Comparison of ENCODE assay signal across 8 mouse cellular contexts in genomic region chr1:134414501-134415167, GRCm38 (mm10). TPM values are rescaled to one million over a fixed set of nuclear protein-coding genes. Genes with fewer than 3 reads are reported as not detected.
A peak's percentile ranks its signal among the peaks of the same experiment; 100 is the strongest.
DNase-seq lines count a peak whose midpoint lies in the region; ATAC-seq and TF ChIP-seq lines count a peak whose summit lies in the region.

No protein-coding gene starts in this region.

- DNase-seq in heart, adult 9 months (ENCODE audit: low spot score in 2 of 2) = no peak
- no peak for DNase-seq in Patski (ENCODE audit: low read depth, low spot score)
- no peak for DNase-seq in hindbrain, embryonic 10.5 days (ENCODE audit: low spot score)
- DNase-seq in midbrain, embryonic 10.5 days (ENCODE audit: low spot score) = no peak
- no peak for DNase-seq in yolk sac, embryonic 10.5 days (ENCODE audit: low spot score)
- no peak for DNase-seq in layer of hippocampus, adult 18-20 months (ENCODE audit: low spot score in 2 of 2)
- no peak for DNase-seq in thymus, adult 18-20 months

- POLR2A ChIA-PET in Patski (lab: Charles Lee) = interaction anchor here (0.6 kb wide), 1 partner anchor 55 kb away, joined by 3 read pairs; no protein-coding TSS in a partner anchor

- peak overlapping the region; percentile 85 for H3K4me2 ChIP-seq in heart, embryonic 13.5 days

- H3K4me1 ChIP-seq in heart, embryonic 13.5 days = peaks cover 46% of the 10 kb centered on the region
- peaks cover 42% of the 10 kb centered on the region for H3K4me1 ChIP-seq in hindbrain, embryonic 10.5 days (replicated peaks)
- peaks cover 43% of the 10 kb centered on the region for H3K4me1 ChIP-seq in midbrain, embryonic 10.5 days

- no peak for TF ChIP-seq CTCF in Patski (IDR thresholded peaks at IDR 0.05)

- peak overlapping the region; percentile 94 for H3K4me3 ChIP-seq in heart, embryonic 13.5 days
- H3K4me3 ChIP-seq in hindbrain, embryonic 10.5 days = peak overlapping the region; percentile 98
- peak overlapping the region; percentile 96 for H3K4me3 ChIP-seq in midbrain, embryonic 10.5 days

- H3K27me3 ChIP-seq in heart, embryonic 13.5 days (replicated peaks) = no peaks in the 10 kb centered on the region
- no peaks in the 10 kb centered on the region for H3K27me3 ChIP-seq in Patski
- no peaks in the 10 kb centered on the region for H3K27me3 ChIP-seq in hindbrain, embryonic 10.5 days (ENCODE audit: insufficient read depth, poor library complexity, severe bottlenecking)
- H3K27me3 ChIP-seq in midbrain, embryonic 10.5 days (ENCODE audit: low read depth, poor library complexity, severe bottlenecking) = no peaks in the 10 kb centered on the region

- peaks cover 32% of the 10 kb centered on the region for H3K36me3 ChIP-seq in heart, embryonic 13.5 days
- H3K36me3 ChIP-seq in hindbrain, embryonic 10.5 days = peaks cover 28% of the 10 kb centered on the region
- H3K36me3 ChIP-seq in midbrain, embryonic 10.5 days = peaks cover 18% of the 10 kb centered on the region

- no peak; the same call in 1 of the 2 replicates for ATAC-seq in heart, embryonic 13.5 days (ENCODE audit: extremely low read depth, insufficient number of reproducible peaks, low FRiP score, low TSS enrichment)
- ATAC-seq in Patski = peak; percentile 17

- 13% methylated on average over 11 of the region's 11 CpGs for WGBS in heart, embryonic 13.5 days
- WGBS in hindbrain, embryonic 10.5 days = 17% methylated on average over 11 of the region's 11 CpGs
- 16% methylated on average over 11 of the region's 11 CpGs for WGBS in midbrain, embryonic 10.5 days

- H3K9me3 ChIP-seq in heart, embryonic 13.5 days = no peaks in the 10 kb centered on the region; the same call in 1 of the 2 replicates
- no peaks in the 10 kb centered on the region for H3K9me3 ChIP-seq in hindbrain, embryonic 10.5 days
- no peaks in the 10 kb centered on the region for H3K9me3 ChIP-seq in midbrain, embryonic 10.5 days (replicated peaks)

- CTCF ChIA-PET in Patski (lab: Charles Lee) = interaction anchor here (0.8 to 1.0 kb wide), 2 partner anchors 9 to 22 kb away, joined by 3 read pairs; no protein-coding TSS in a partner anchor

- H3K9ac ChIP-seq in heart, embryonic 13.5 days = peak overlapping the region; percentile 96

- in situ Hi-C loops in Patski (cut with MboI; ENCODE audit: low pct_unique_long_range_greater_than_20kb) = no loop called here

- H3K27ac ChIP-seq in heart, embryonic 13.5 days (replicated peaks) = peak overlapping the region; percentile 96
- H3K27ac ChIP-seq in hindbrain, embryonic 10.5 days = peak overlapping the region; percentile 97
- H3K27ac ChIP-seq in midbrain, embryonic 10.5 days (replicated peaks) = peak overlapping the region; percentile 98

RNA-seq across cellular contexts. Expression of gene Adipor1, which starts 0.5 kb away (rescaled TPM):
- 133 and 134 TPM in 2 replicates for polyA plus RNA-seq in heart, embryonic 13.5 days (2015; fragmentation: Nextera tagmentation; extraction: Ambion mirVana)
- polyA plus RNA-seq in Patski (2021) = 144 TPM
- polyA plus RNA-seq in hindbrain, embryonic 10.5 days (2016; fragmentation: Nextera tagmentation; extraction: Ambion mirVana) = 77.1 and 77.8 TPM in 2 replicates
- polyA plus RNA-seq in midbrain, embryonic 10.5 days (2016; fragmentation: Nextera tagmentation; extraction: Ambion mirVana) = 74.3 and 75.7 TPM in 2 replicates
- 10 to 100 TPM; 58.0 to 60.7 TPM for total RNA-seq in layer of hippocampus, adult 18-20 months (2021)

RNA-seq across cellular contexts. Expression of gene Cyb5r1, which starts 9.3 kb away (rescaled TPM):
- 37.8 and 44.7 TPM in 2 replicates for polyA plus RNA-seq in heart, embryonic 13.5 days (2015; fragmentation: Nextera tagmentation; extraction: Ambion mirVana)
- polyA plus RNA-seq in Patski (2021) = 104 TPM
- 27.3 and 31.2 TPM in 2 replicates for polyA plus RNA-seq in hindbrain, embryonic 10.5 days (2016; fragmentation: Nextera tagmentation; extraction: Ambion mirVana)
- 24.5 and 27.9 TPM in 2 replicates for polyA plus RNA-seq in midbrain, embryonic 10.5 days (2016; fragmentation: Nextera tagmentation; extraction: Ambion mirVana)
- 10 to 100 TPM; 30.1 to 33.0 TPM for total RNA-seq in layer of hippocampus, adult 18-20 months (2021)

RNA-seq across cellular contexts. Expression of gene 4933406M09Rik, which starts 28.9 kb away (rescaled TPM):
- polyA plus RNA-seq in heart, embryonic 13.5 days (2015; fragmentation: Nextera tagmentation; extraction: Ambion mirVana) = not detected in 2 replicates
- polyA plus RNA-seq in Patski (2021) = not detected
- polyA plus RNA-seq in hindbrain, embryonic 10.5 days (2016; fragmentation: Nextera tagmentation; extraction: Ambion mirVana) = not detected in 2 replicates
- polyA plus RNA-seq in midbrain, embryonic 10.5 days (2016; fragmentation: Nextera tagmentation; extraction: Ambion mirVana) = not detected in 2 replicates
- total RNA-seq in layer of hippocampus, adult 18-20 months (2021) = not detected

RNA-seq across cellular contexts. Expression of gene Klhl12, which starts 40.7 kb away (rescaled TPM):
- 15.9 and 19.9 TPM in 2 replicates for polyA plus RNA-seq in heart, embryonic 13.5 days (2015; fragmentation: Nextera tagmentation; extraction: Ambion mirVana)
- polyA plus RNA-seq in Patski (2021) = 18.6 TPM
- polyA plus RNA-seq in hindbrain, embryonic 10.5 days (2016; fragmentation: Nextera tagmentation; extraction: Ambion mirVana) = 31.7 and 37.2 TPM in 2 replicates
- polyA plus RNA-seq in midbrain, embryonic 10.5 days (2016; fragmentation: Nextera tagmentation; extraction: Ambion mirVana) = 34.8 TPM in 2 replicates
- total RNA-seq in layer of hippocampus, adult 18-20 months (2021) = 10 to 100 TPM; 40.7 to 44.8 TPM

RNA-seq across cellular contexts. Expression of gene Tmem183a, which starts 52.9 kb away (rescaled TPM):
- polyA plus RNA-seq in heart, embryonic 13.5 days (2015; fragmentation: Nextera tagmentation; extraction: Ambion mirVana) = 54.0 and 63.0 TPM in 2 replicates
- polyA plus RNA-seq in Patski (2021) = 67.9 TPM
- polyA plus RNA-seq in hindbrain, embryonic 10.5 days (2016; fragmentation: Nextera tagmentation; extraction: Ambion mirVana) = 108 and 132 TPM in 2 replicates
- 122 and 128 TPM in 2 replicates for polyA plus RNA-seq in midbrain, embryonic 10.5 days (2016; fragmentation: Nextera tagmentation; extraction: Ambion mirVana)
- 10 to 100 TPM; 60.3 to 71.7 TPM for total RNA-seq in layer of hippocampus, adult 18-20 months (2021)
